Mouse (Mus musculus) testis, adult 2 months (tissue): ENCODE data around the gene Samd15.

Experiments used
- CTCF ChIP-seq: fragments of 200-500 bp; IDR thresholded peaks from 2 replicates; pipeline ENCODE4 v1.5.1; 2012; ENCODE audit warnings: low read depth, mild to moderate bottlenecking, inconsistent platforms, low read length, moderate library complexity; ENCODE audit not compliant: control insufficient read depth, insufficient read depth, insufficient replicate concordance
- POLR2A ChIP-seq: fragments of 200-500 bp; IDR thresholded peaks from 2 replicates; pipeline ENCODE4 v1.6.1; 2012; ENCODE audit warnings: low read depth, mild to moderate bottlenecking, inconsistent platforms, low read length, moderate library complexity; ENCODE audit not compliant: control insufficient read depth

DNA sequence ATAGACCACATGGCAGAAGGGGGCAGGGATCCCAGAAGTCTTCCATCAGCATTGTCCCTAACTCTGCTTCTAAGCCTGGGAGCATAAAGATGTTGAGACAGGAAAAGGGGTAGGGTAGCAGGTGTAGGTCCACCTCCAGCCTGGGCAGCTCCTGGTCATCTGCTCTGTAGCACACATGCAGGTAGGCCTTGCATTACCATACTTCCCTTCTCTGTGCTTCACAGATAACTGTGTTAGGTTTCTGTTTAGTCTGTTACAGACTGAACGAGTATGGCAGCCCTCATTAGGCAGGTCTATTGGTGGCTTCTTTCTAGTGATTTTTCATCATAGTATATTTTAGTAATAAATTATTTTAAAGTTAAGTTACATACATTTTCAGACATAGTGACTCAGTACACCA is 39.2 kb upstream of the Samd15 start:
- TF ChIP-seq POLR2A, result no peak
- TF ChIP-seq CTCF, result no peak
